Mouse (Mus musculus) forebrain, embryonic 13.5 days (tissue): ENCODE results near the gene Sit1. TPM values are rescaled to one million over a fixed set of nuclear protein-coding genes. Genes with fewer than 3 reads are reported as not detected.

ENCODE experiments used
- ATAC-seq: fragments of 200-750 bp; cut with Nextera tagmentation; 2 replicates; pipeline ENCODE4 v1.8.0; 2017
- H3K27ac ChIP-seq: fragments of 300-500 bp; sonication (generic); 2 replicates; pipeline ENCODE4 v1.5.1; 2015; ENCODE audit warnings: inconsistent platforms, mild to moderate bottlenecking, moderate library complexity
- H3K27me3 ChIP-seq: fragments of 300-500 bp; sonication (generic); 2 replicates; pipeline ENCODE4 v1.6.1; 2015; ENCODE audit warnings: mild to moderate bottlenecking, inconsistent platforms
- H3K36me3 ChIP-seq: fragments of 300-500 bp; sonication (generic); 2 replicates; pipeline ENCODE4 v1.6.1; 2015; ENCODE audit warnings: mild to moderate bottlenecking, inconsistent platforms; ENCODE audit not compliant: poor library complexity, severe bottlenecking
- H3K4me1 ChIP-seq: fragments of 300-500 bp; sonication (generic); 2 replicates; pipeline ENCODE4 v1.6.1; 2015; ENCODE audit warnings: inconsistent platforms
- H3K4me2 ChIP-seq: fragments of 300-500 bp; sonication (generic); 2 replicates; pipeline ENCODE4 v1.6.1; 2015; ENCODE audit warnings: inconsistent platforms, mild to moderate bottlenecking, moderate library complexity
- H3K4me3 ChIP-seq: fragments of 300-500 bp; sonication (generic); 2 replicates; pipeline ENCODE4 v1.5.1; 2015; ENCODE audit warnings: mild to moderate bottlenecking, inconsistent platforms
- H3K9ac ChIP-seq: fragments of 300-500 bp; sonication (generic); 2 replicates; pipeline ENCODE4 v1.6.1; 2015; ENCODE audit warnings: mild to moderate bottlenecking, inconsistent platforms
- H3K9me3 ChIP-seq: fragments of 300-500 bp; sonication (generic); replicated peaks from 2 replicates; pipeline ENCODE4 v1.6.1; 2016; ENCODE audit warnings: inconsistent platforms
- WGBS: fragments of 180-500 bp; shearing (Covaris S2); methylation state at CpG from one replicate; pipeline ENCODE4 v1.1.7; 2015; 5-methylcytosine and 5-hydroxymethylcytosine counted together
- polyA plus RNA-seq: library from polyadenylated mRNA; unstranded; fragments of >200 nt; fragmentation: Nextera tagmentation; extraction: Ambion mirVana; gene quantifications from 2 replicates; pipeline ENCODE4 v1.2.1, GENCODE M21; 2015

Gene Sit1
- polyA plus RNA-seq, 1 experiment from 2014 or later, result not detected

GRCm38 (mm10) chr4:43454041-43454836, 29.3 kb downstream of the Sit1 start, which contains the start of gene Cd72:
Gene Cd72 (minus strand): TSS chr4:43454628.
- Histone ChIP-seq H3K27me3 (peaks cover 26% of the 10 kb centered on the region), H3K4me3 (peak within 1 kb of the TSS; percentile 16), H3K9me3 (no peaks in the 10 kb centered on the region), H3K27ac (no peak within 1 kb of the TSS), H3K4me1 (peaks cover 11% of the 10 kb centered on the region), H3K36me3 (no peaks in the 10 kb centered on the region), H3K9ac (peak within 1 kb of the TSS; percentile 46; the same call in 1 of the 2 replicates), H3K4me2 (peak within 1 kb of the TSS; percentile 54)
- 36% methylated on average over 20 of the region's 20 CpGs for WGBS
- no peak for ATAC-seq

- H3K9me3 ChIP-seq, result no peaks in the 10 kb centered on the region
- no peak overlapping the region for H3K27ac ChIP-seq
- H3K27me3 ChIP-seq, result peaks cover 26% of the 10 kb centered on the region
- H3K4me3 ChIP-seq, result peak overlapping the region; percentile 16
- no peak for ATAC-seq
- WGBS, result 0% methylated on average over 17 of the region's 18 CpGs
- H3K4me1 ChIP-seq, result peaks cover 11% of the 10 kb centered on the region
- peak overlapping the region; percentile 54 for H3K4me2 ChIP-seq
- peaks cover 3% of the 10 kb centered on the region for H3K36me3 ChIP-seq
- peak overlapping the region; percentile 46; the same call in 1 of the 2 replicates for H3K9ac ChIP-seq
Measured at GRCm38 (mm10) chr4:43453413-43453812, 30.1 kb downstream of the Sit1 start.

- no peaks in the 10 kb centered on the region for H3K9me3 ChIP-seq
- H3K36me3 ChIP-seq, result peaks cover 14% of the 10 kb centered on the region
- ATAC-seq, result no peak
- no peak overlapping the region for H3K4me3 ChIP-seq
- no peak overlapping the region for H3K27ac ChIP-seq
- H3K4me1 ChIP-seq, result peaks cover 11% of the 10 kb centered on the region
- no peak overlapping the region for H3K9ac ChIP-seq
- no peak overlapping the region for H3K4me2 ChIP-seq
- 56% methylated on average over 11 of the region's 11 CpGs for WGBS
- peaks cover 26% of the 10 kb centered on the region for H3K27me3 ChIP-seq
Measured at GRCm38 (mm10) chr4:43452315-43452714, 31.2 kb downstream of the Sit1 start.

GRCm38 (mm10) chr4:43448554-43448953, 35.0 kb downstream of the Sit1 start:
- WGBS, result 90% methylated on average over 3 of the region's 3 CpGs
- H3K9me3 ChIP-seq, result no peaks in the 10 kb centered on the region
- peaks cover 20% of the 10 kb centered on the region for H3K4me1 ChIP-seq
- H3K27me3 ChIP-seq, result peaks cover 13% of the 10 kb centered on the region
- peaks cover 43% of the 10 kb centered on the region for H3K36me3 ChIP-seq
- H3K9ac ChIP-seq, result no peak overlapping the region
- no peak overlapping the region for H3K4me2 ChIP-seq
- H3K4me3 ChIP-seq, result no peak overlapping the region
- ATAC-seq, result no peak
- H3K27ac ChIP-seq, result no peak overlapping the region

GRCm38 (mm10) chr4:43447251-43447650, 36.3 kb downstream of the Sit1 start:
- Histone ChIP-seq H3K4me3 (no peak overlapping the region), H3K9ac (no peak overlapping the region), H3K4me1 (peaks cover 16% of the 10 kb centered on the region), H3K9me3 (no peaks in the 10 kb centered on the region), H3K36me3 (peaks cover 43% of the 10 kb centered on the region), H3K4me2 (no peak overlapping the region), H3K27me3 (peaks cover under 1% of the 10 kb centered on the region; the same call in 1 of the 2 replicates), H3K27ac (no peak overlapping the region)
- ATAC-seq, result no peak
- WGBS, result 88% methylated on average over 13 of the region's 13 CpGs

GRCm38 (mm10) chr4:43443511-43443910, 40.0 kb downstream of the Sit1 start:
- peaks cover 41% of the 10 kb centered on the region for H3K36me3 ChIP-seq
- peak overlapping the region; percentile 95 for H3K27ac ChIP-seq
- WGBS, result under 1% methylated on average over 28 of the region's 28 CpGs
- no peaks in the 10 kb centered on the region for H3K9me3 ChIP-seq
- peaks cover 16% of the 10 kb centered on the region for H3K4me1 ChIP-seq
- ATAC-seq, result no peak
- H3K4me3 ChIP-seq, result peak overlapping the region; percentile 88
- peak overlapping the region; percentile 79 for H3K4me2 ChIP-seq
- H3K27me3 ChIP-seq, result no peaks in the 10 kb centered on the region
- peak overlapping the region; percentile 98 for H3K9ac ChIP-seq

GRCm38 (mm10) chr4:43442456-43443361, 40.8 kb downstream of the Sit1 start:
- peak overlapping the region; percentile 98 for H3K9ac ChIP-seq
- no peaks in the 10 kb centered on the region for H3K27me3 ChIP-seq
- under 1% methylated on average over 64 of the region's 88 CpGs for WGBS
- H3K4me1 ChIP-seq, result peaks cover 16% of the 10 kb centered on the region
- peak overlapping the region; percentile 88 for H3K4me3 ChIP-seq
- ATAC-seq, result peak; percentile 77
- H3K9me3 ChIP-seq, result no peaks in the 10 kb centered on the region
- peaks cover 33% of the 10 kb centered on the region for H3K36me3 ChIP-seq
- peak overlapping the region; percentile 95 for H3K27ac ChIP-seq
- peak overlapping the region; percentile 79 for H3K4me2 ChIP-seq

- H3K9me3 ChIP-seq, result no peaks in the 10 kb centered on the region
- peak; percentile 95 for ATAC-seq
- peaks cover 27% of the 10 kb centered on the region for H3K36me3 ChIP-seq
- peaks cover 16% of the 10 kb centered on the region for H3K4me1 ChIP-seq
- H3K4me3 ChIP-seq, result peak overlapping the region; percentile 88
- under 1% methylated on average over 33 of the region's 33 CpGs for WGBS
- no peaks in the 10 kb centered on the region for H3K27me3 ChIP-seq
- peak overlapping the region; percentile 98 for H3K9ac ChIP-seq
- H3K27ac ChIP-seq, result peak overlapping the region; percentile 95
- H3K4me2 ChIP-seq, result peak overlapping the region; percentile 79
Measured at GRCm38 (mm10) chr4:43442044-43442443, 41.5 kb downstream of the Sit1 start.

- ATAC-seq, result peak; percentile 6
- Histone ChIP-seq H3K4me1 (peaks cover 16% of the 10 kb centered on the region), H3K9me3 (no peaks in the 10 kb centered on the region), H3K27ac (peak within 1 kb of the TSS; percentile 95), H3K4me3 (peak within 1 kb of the TSS; percentile 88), H3K4me2 (peak within 1 kb of the TSS; percentile 79), H3K36me3 (peaks cover 23% of the 10 kb centered on the region), H3K27me3 (no peaks in the 10 kb centered on the region), H3K9ac (peak within 1 kb of the TSS; percentile 98)
- 26% methylated on average over 4 of the region's 4 CpGs for WGBS
Measured at GRCm38 (mm10) chr4:43441639-43442038, 41.9 kb downstream of the Sit1 start, which contains the start of gene Tesk1. Gene Tesk1 (plus strand): TSS chr4:43441939.

GRCm38 (mm10) chr4:43432832-43433231, 50.7 kb downstream of the Sit1 start:
- H3K9me3 ChIP-seq, result no peaks in the 10 kb centered on the region
- H3K4me1 ChIP-seq, result peaks cover 12% of the 10 kb centered on the region
- H3K4me2 ChIP-seq, result no peak overlapping the region
- H3K27me3 ChIP-seq, result peaks cover 19% of the 10 kb centered on the region
- H3K9ac ChIP-seq, result no peak overlapping the region
- 84% methylated on average over 1 of the region's 1 CpGs for WGBS
- no peak overlapping the region for H3K4me3 ChIP-seq
- no peak for ATAC-seq
- H3K27ac ChIP-seq, result no peak overlapping the region
- H3K36me3 ChIP-seq, result no peaks in the 10 kb centered on the region
